Mouse (Mus musculus) urinary bladder, postnatal 14 days (tissue): ENCODE measurements around the gene Strn.

Experiments used
- DNase-seq: peaks from one replicate; pipeline ENCODE4 v3.0.0; 2021; ENCODE audit warnings: low spot score

Gene Strn

DNA sequence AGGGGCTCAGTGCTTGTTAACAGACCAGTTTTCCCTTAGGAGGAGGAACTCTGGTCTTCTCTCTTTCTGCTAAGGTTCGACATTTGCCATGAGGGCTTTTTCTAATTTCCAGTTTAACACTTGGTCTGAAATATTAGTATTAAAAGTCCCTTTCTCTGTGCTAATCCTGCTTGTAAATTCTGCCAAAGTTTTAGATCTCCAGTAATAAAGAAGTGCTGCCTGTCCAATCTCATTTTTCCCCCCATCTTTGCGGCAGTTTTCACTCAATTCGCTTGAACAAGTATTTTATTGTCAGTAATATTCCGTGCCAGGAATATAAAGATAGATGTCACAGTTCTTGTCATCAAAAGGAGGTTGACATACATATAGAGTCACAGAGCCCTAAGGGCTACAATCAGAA is at the start of gene Strn:
Gene Strn (minus strand): TSS at position 101 of the 400 bp plus-strand sequence.
- DNase-seq = no peak

- DNase-seq = no peak
These were observed 41.8 kb upstream of the Strn start for GRCm38 (mm10) chr17:78778765-78779164.

- no peak for DNase-seq
These were observed 35.3 kb upstream of the Strn start for GRCm38 (mm10) chr17:78772317-78772716.

DNA sequence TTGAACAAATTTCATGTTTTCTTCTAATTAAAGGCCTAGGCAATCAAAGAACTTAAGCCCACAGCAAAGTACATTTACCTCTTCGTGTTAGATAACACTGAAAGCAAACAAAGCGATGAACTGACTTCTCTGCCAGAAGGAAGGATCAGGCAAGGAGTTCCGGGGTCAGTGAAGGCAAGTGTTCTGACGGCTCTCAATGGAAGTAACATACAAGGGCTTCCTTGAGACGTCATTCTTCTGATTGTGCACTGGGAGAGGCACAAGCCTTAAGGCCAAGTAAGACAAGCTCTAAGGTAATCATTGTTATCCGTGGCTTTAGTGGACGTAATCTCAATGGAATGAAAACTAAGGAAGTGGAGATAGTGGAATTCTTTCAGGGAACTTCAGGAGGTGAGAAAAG is 33.9 kb upstream of the Strn start:
- no peak for DNase-seq

DNA sequence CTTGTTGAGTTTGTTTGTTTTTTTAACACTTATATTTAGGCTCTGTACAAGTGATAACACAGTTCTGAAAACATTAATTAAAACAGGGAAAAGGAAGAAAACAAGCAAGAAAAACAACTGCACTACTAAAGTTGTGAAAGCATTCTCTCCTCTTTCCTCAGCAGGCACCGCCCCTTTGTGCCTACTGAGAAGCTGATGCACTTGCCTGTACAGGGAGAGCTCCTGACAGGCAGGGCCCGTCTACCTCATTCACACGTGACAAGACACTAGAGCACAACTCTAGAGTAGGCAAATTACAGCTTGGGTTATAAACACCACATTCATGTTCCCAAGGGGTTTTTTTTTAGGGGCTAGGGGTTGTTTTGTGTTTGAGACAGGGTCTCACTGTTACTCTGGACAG is 32.3 kb upstream of the Strn start:
- DNase-seq = no peak

- no peak for DNase-seq
These were observed 31.9 kb upstream of the Strn start for GRCm38 (mm10) chr17:78768937-78769336.

DNA sequence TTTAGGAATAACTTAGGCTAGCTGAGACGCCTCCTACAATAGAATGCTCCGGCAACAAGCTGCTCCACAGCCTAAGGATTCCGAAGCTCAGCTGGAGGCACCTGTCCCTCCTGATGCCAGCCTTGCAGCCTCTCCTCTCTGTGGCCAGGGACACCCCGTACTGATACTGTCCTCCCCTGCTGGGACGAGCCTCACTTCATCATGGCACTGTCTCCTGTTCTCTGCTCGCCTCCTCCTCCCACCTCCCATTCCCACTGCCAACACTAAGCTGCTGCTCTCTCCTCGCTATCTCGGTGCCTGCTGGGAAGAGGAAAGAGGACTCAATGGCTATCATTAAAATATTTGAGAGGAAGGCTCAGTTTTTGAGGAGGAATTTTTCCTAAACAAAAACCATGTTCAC is 30.6 kb upstream of the Strn start:
- DNase-seq = no peak

DNA sequence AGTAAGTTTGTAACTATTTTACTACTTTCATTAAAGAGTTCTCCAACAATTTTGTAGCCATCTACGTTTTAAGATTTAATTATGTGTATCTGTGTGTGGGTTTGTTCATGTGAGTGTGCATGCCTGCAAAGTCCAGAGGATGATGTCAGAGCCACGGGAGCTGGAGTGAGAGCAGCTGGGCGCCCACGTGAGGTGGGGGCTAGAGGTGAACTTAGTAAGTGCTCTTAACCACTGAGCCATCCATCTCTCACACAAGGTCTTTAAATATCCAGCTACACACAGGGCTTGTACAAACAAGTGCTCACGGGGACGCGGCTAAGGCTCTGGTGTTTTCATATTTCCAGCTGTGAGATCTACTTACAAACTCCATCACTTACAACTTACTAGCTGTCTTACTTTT is 29.1 kb upstream of the Strn start:
- DNase-seq = no peak

- no peak for DNase-seq
These were observed 26.3 kb upstream of the Strn start for GRCm38 (mm10) chr17:78763272-78763671.

DNA sequence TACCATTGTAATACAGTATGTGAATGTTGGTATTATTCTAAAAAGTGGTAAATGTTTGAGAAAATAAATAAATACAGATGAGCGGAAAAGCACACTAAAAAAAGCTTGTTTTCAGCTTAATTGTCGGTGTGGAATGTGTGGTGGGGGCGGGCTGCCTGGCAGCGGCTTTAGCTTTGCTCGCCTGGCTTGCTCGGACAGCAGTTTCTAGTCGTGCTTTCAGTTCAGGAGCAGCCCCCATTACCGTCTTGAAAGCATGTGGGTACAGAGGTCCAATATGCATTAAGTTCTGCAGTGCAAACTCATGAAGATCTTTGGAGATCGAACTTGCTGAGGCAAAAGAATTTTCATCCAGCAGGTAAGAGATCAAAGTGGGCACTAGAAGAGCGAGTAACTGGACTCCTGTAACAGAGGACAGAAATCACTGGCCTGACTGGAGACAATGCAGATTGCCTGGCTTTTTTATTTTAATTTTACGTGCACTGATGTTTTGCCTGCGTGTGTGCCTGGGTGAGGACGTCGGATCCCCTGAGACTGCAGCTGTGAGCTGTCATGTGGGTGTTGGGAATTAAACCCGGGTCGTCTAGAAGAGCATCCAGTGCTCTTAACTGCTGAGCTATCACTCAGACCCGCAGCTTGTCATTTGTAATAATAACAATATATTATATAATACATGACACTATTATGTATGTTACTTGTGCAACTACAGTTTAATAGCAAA is 16.1 kb upstream of the Strn start:
- no peak for DNase-seq

DNA sequence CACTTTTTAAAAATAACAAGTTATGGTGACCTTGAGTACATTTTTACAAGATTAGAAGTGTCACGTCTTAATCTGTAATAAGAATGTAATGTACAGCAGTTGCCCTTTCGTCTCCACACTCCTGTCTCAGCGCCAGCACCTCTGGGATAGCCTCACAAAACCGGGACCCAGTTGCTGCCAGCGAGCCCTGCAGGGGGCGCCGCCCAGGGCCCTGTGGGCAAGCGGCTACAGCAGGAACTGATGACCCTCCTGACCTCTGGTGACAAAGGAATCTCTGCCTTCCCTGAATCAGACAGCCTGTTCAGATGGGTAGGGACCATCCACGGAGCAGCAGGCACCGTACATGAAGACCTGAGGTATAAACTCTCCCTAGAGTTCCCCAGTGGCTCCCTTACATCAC is 15.1 kb upstream of the Strn start:
- DNase-seq = no peak

DNA sequence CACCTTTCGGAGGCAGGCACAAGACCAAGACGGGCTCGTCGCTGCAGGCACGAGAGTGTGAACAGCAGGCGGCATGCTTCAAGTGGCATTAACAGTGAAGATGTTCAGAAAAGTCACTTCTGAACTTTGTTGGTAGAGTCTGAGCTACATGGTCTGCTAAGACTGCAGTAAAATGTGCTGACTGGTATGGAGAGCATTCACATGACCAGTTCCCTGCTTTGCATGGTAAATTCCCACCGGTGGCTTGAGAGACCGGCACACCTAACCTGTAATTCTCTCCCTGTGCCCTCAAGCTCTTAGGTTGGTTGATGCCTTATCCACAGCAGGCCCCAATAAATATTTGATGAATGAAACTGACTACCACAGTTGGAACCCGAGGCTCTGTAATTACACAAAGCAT is 11.4 kb upstream of the Strn start:
- DNase-seq = no peak

GRCm38 (mm10) chr17:78738416-78738815 is 1.4 kb upstream of the Strn start:
- no peak for DNase-seq

GRCm38 (mm10) chr17:78737771-78738170 is 775 bp upstream of the Strn start:
- no peak for DNase-seq

DNA sequence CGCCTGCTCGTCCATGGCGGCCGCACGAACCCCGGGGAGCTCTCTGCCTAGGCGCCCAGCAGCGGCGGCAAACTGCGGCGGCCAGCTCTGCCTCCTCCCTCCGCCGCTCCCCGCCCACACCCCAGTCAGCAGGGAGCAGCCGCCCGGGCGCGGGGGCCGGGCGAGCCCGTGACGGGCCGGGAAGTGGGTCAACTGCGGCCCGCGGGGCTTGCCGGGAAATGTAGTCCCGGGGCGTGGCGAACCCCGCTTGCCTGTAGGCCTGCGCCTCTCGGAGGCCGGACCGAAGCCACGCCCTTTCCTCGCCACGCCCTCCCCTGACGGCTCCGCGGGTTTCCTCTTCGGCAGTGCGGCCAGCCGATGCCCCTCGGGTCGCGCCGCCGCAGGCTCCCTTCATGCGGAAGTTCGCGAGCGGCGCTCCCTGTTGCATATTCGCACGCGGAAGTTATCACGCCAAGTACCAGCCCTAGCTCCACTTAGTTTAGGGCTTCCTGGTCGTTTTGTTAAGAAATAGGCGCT is 465 bp downstream of the Strn start:
- peak; percentile 100 for DNase-seq

- no peak for DNase-seq
These were observed 1.1 kb downstream of the Strn start for GRCm38 (mm10) chr17:78735731-78736472.

DNA sequence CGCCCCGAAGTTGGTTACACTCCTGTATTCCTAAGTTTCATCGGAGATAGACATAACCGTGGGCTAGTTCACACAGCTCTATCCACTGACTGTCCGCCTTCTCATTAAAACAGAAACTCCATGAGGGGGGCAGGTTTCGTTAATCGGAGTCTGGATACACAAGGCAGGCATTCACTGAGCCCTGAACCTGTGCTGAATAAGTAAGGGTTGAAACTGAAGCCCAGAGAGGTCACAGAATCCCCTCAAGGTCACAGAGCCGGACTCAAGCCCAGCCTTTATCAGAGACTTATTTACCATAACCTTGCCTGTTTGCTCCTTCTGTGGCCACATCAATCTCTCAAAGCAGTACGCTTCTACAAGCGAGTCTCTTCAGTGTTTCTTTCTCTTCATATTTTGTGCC is 2.2 kb downstream of the Strn start:
- no peak for DNase-seq

GRCm38 (mm10) chr17:78732056-78732455 is 4.9 kb downstream of the Strn start:
- DNase-seq = no peak

DNA sequence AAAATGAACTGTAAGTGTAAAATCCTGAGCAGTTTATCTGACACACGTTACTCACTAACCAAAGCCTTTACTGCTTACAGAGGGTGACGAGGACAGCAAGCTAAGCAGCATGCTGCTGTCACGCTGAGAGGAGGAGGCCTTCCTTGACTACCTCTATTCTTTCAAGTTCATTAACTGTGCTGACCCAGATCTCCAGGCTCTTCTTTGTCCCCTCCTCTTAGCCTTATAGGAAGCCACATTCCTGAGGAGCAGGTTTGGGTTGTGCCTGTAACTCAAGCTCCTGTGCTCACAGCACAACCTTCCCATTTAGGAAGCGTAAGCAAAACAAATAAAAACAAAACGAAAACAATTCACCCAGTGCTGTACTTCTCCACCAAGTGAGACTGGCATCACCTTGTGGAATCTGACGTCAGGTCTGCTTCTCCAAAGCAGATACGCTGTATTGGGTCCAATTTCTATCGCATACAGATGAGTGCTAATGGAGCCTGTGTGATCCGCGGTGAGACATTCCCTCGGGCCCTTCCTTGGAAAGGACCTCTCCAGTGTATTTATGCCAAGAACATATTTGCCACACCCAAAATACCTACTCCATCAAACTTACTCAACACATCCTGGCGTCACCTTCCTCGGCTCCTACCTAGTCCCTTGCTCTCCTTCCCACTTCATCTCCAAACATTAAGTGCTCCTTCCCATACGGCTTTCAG is 10.1 kb downstream of the Strn start:
- DNase-seq = peak; percentile 6

- DNase-seq = no peak
These were observed 12.4 kb downstream of the Strn start for GRCm38 (mm10) chr17:78724461-78725055.

DNA sequence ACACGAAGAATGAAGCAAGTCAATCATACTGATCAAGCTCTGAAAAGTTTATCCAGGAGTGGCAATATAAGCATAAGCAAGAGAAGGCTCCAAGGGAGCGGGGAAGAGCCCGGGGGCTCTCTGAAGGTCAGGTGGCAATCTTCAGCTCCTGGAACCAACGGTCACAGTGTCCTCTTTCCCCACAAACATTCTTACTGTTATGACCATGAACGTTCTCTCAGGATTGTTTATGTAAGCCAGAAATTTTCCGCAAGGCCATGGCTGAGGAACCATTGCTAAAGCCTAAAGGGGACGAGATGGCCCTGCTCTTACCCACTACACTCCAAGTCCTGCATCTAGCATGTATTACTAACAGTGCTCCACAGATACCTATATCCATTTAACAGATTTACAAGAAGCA is 15.3 kb downstream of the Strn start:
- DNase-seq = no peak

GRCm38 (mm10) chr17:78719086-78719485 is 17.9 kb downstream of the Strn start:
- no peak for DNase-seq

DNA sequence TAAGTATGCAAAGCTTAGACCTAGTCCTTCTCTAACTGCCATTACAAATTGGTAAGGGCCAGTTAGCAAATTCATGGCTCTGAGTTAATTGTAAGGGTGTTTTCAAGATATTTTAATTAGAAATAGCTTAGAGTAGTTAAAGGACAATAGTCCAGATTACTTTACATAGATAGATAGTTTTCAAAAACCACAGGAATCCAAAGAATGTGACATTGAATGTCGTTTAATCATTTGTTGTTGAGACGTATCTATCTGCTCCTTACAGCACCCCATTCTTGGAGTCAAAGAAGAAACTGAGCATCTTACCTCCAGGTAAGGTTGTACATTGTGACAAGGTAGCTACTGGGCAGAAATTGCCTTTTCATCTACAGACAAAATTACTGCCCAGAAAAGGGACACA is 26.7 kb downstream of the Strn start:
- DNase-seq = no peak
